Comparison of ENCODE assay signal across 16 mouse cellular contexts in the genomic region with DNA sequence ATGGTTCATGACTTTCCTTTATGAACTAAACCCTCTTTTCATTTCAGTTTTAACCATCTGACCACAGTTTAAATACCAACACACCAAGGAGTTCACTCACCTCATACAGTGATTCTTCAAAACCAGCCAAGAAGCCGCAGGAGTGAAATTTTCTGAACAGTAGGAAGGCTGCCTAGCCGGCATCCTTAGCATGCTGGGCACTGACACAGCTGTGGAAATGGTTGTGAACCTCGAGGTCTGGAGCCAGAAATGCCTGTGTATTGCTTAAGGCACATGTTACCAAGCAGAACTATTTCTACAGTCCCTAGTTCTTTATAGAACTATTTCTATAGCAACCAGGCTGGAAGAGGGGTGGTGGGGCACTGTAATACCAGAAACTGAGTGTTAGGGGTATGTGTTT.
DNase-seq lines count a peak whose midpoint lies in the region; ATAC-seq and TF ChIP-seq lines count a peak whose summit lies in the region.
"Had no signal": no experiment of that assay in that cellular context is flagged by ENCODE, and none has a peak within 500 bp of the region (broad histone marks: within the 10 kb centered on the region; RNA-seq: fewer than 3 reads in every experiment).

No protein-coding gene starts in this region.

- WGBS in hindbrain, embryonic 14.5 days = 35% methylated on average over 3 of the region's 3 CpGs
- 62% methylated on average over 3 of the region's 3 CpGs for whole genome bisulfite sequencing in hindbrain, embryonic 11.5 days
- WGBS in lung, embryonic 14.5 days = 41% methylated on average over 3 of the region's 3 CpGs

- H3K36me3 ChIP-seq in hindbrain, embryonic 14.5 days (replicated peaks; ENCODE audit: control insufficient read depth, insufficient read depth) = no peaks in the 10 kb centered on the region
- H3K36me3 ChIP-seq in hindbrain, embryonic 11.5 days (ENCODE audit: control insufficient read depth, insufficient read depth, low read length) = no peaks in the 10 kb centered on the region
- H3K36me3 ChIP-seq in lung, embryonic 14.5 days (ENCODE audit: insufficient read depth) = no peaks in the 10 kb centered on the region
- H3K36me3 ChIP-seq: forebrain, embryonic 12.5 days; midbrain, embryonic 12.5 days had no signal

- peak; percentile 56; the same call in 1 of the 2 replicates for ATAC-seq in hindbrain, embryonic 14.5 days (ENCODE audit: low FRiP score)
- ATAC-seq in hindbrain, embryonic 11.5 days (ENCODE audit: low FRiP score) = no peak
- ATAC-seq in lung, embryonic 14.5 days (ENCODE audit: insufficient read depth) = peak; percentile 49; the same call in 1 of the 2 replicates
- ATAC-seq: activated CD4-positive, CD25-positive, alpha-beta regulatory T cell, adult 4 months had no signal

- H3K9me3 ChIP-seq in hindbrain, embryonic 14.5 days (ENCODE audit: control insufficient read depth, low read length) = no peaks in the 10 kb centered on the region
- H3K9me3 ChIP-seq in hindbrain, embryonic 11.5 days (ENCODE audit: control insufficient read depth, low read length) = no peaks in the 10 kb centered on the region
- no peaks in the 10 kb centered on the region for H3K9me3 ChIP-seq in lung, embryonic 14.5 days (ENCODE audit: low read depth, low read length)
- H3K9me3 ChIP-seq: forebrain, embryonic 12.5 days; midbrain, embryonic 12.5 days had no signal

- H3K27ac ChIP-seq in hindbrain, embryonic 14.5 days = peak overlapping the region; percentile 3; the same call in 1 of the 2 replicates
- no peak overlapping the region for H3K27ac ChIP-seq in hindbrain, embryonic 11.5 days (ENCODE audit: low read depth, low read length)
- peak overlapping the region; percentile 79 for H3K27ac ChIP-seq in lung, embryonic 14.5 days (ENCODE audit: low read depth)
- H3K27ac ChIP-seq: forebrain, embryonic 12.5 days; midbrain, embryonic 12.5 days had no signal

- intact Hi-C loops in gastrocnemius, postnatal 14 days (cut with DNase I; ENCODE audit: low total_unique reads) = no loop called here

- no peak overlapping the region for H3K9ac ChIP-seq in hindbrain, embryonic 14.5 days
- no peak overlapping the region for H3K9ac ChIP-seq in hindbrain, embryonic 11.5 days (ENCODE audit: low read depth, low read length)
- H3K9ac ChIP-seq in lung, embryonic 14.5 days = no peak overlapping the region
- H3K9ac ChIP-seq: forebrain, embryonic 12.5 days; midbrain, embryonic 12.5 days had no signal

- H3K27me3 ChIP-seq in hindbrain, embryonic 14.5 days (ENCODE audit: control insufficient read depth, insufficient read depth, low read length) = no peaks in the 10 kb centered on the region
- H3K27me3 ChIP-seq in hindbrain, embryonic 11.5 days (ENCODE audit: control insufficient read depth, insufficient read depth, low read length) = no peaks in the 10 kb centered on the region
- H3K27me3 ChIP-seq in lung, embryonic 14.5 days (ENCODE audit: insufficient read depth, low read length) = no peaks in the 10 kb centered on the region

- peak; percentile 39 for DNase-seq in hindbrain, embryonic 14.5 days (ENCODE audit: low spot score)
- no peak for DNase-seq in hindbrain, embryonic 11.5 days (ENCODE audit: low spot score)
- peak; percentile 54 for DNase-seq in lung, embryonic 14.5 days
- no peak for DNase-seq in lung, postnatal 25 days (ENCODE audit: low spot score)
- DNase-seq in Muller cell, postnatal 12 days (ENCODE audit: inconsistent ontology term) = peak; percentile 78
- DNase-seq in fibroblast of lung, adult 2 months (ENCODE audit: low read depth) = peak; percentile 56
- no peak for DNase-seq in gastrocnemius, postnatal 14 days
- no peak for DNase-seq in embryo, embryonic 10 days (ENCODE audit: low spot score)
- DNase-seq: cerebellum, postnatal 25 days; gastrocnemius, postnatal 10 days; kidney, adult 18-20 months; liver; right cerebral cortex, postnatal 4 days had no signal

- H3K4me2 ChIP-seq in hindbrain, embryonic 14.5 days (replicated peaks) = no peak overlapping the region
- no peak overlapping the region for H3K4me2 ChIP-seq in hindbrain, embryonic 11.5 days (replicated peaks; ENCODE audit: low read depth, low read length)
- no peak overlapping the region for H3K4me2 ChIP-seq in lung, embryonic 14.5 days
- H3K4me2 ChIP-seq: forebrain, embryonic 12.5 days; midbrain, embryonic 12.5 days had no signal

- H3K4me3 ChIP-seq in hindbrain, embryonic 14.5 days (replicated peaks; ENCODE audit: low read length) = no peak overlapping the region
- no peak overlapping the region for H3K4me3 ChIP-seq in hindbrain, embryonic 11.5 days (ENCODE audit: low read depth, low read length)
- no peak overlapping the region for H3K4me3 ChIP-seq in lung, embryonic 14.5 days (ENCODE audit: low read depth, low read length)
- H3K4me3 ChIP-seq: forebrain, embryonic 12.5 days; midbrain, embryonic 12.5 days had no signal

- H3K4me1 ChIP-seq in hindbrain, embryonic 14.5 days (replicated peaks; ENCODE audit: control insufficient read depth, insufficient read depth, low read length) = peaks cover 18% of the 10 kb centered on the region; the same call in 1 of the 2 replicates
- no peaks in the 10 kb centered on the region for H3K4me1 ChIP-seq in hindbrain, embryonic 11.5 days (replicated peaks; ENCODE audit: control insufficient read depth, insufficient read depth, low read length)
- 0 out of 2 replicates have a peak, but pooled peaks cover 9% of the 10 kb centered on the region for H3K4me1 ChIP-seq in lung, embryonic 14.5 days (ENCODE audit: insufficient read depth)

- no peak for TF ChIP-seq CTCF in lung, embryonic 14.5 days (IDR thresholded peaks at IDR 0.05; ENCODE audit: low read depth)

Comparison
In these comparisons a context has a peak if more than half of its experiments do, and no peak if none do; other contexts are left out.
1. DNase-seq: peak in hindbrain, embryonic 14.5 days (single experiment), lung, embryonic 14.5 days (single experiment), Muller cell, postnatal 12 days (single experiment) and fibroblast of lung, adult 2 months (single experiment); none in hindbrain, embryonic 11.5 days (single experiment), lung, postnatal 25 days (single experiment), gastrocnemius, postnatal 14 days (single experiment) and embryo, embryonic 10 days (single experiment).